Mouse (Mus musculus): Measurements from ENCODE around the gene Gm20517. TPM values are rescaled to one million over a fixed set of nuclear protein-coding genes. Genes with fewer than 3 reads are reported as not detected.
"Not testable (repeated sequence)": the region's sequence is repeated elsewhere in the genome, so short reads cannot be mapped to it uniquely, and the experiment has no call there.

The Gm20517 gene
- polyA plus RNA-seq, 1 experiment from 2014 or later, result 2.9 TPM

DNA sequence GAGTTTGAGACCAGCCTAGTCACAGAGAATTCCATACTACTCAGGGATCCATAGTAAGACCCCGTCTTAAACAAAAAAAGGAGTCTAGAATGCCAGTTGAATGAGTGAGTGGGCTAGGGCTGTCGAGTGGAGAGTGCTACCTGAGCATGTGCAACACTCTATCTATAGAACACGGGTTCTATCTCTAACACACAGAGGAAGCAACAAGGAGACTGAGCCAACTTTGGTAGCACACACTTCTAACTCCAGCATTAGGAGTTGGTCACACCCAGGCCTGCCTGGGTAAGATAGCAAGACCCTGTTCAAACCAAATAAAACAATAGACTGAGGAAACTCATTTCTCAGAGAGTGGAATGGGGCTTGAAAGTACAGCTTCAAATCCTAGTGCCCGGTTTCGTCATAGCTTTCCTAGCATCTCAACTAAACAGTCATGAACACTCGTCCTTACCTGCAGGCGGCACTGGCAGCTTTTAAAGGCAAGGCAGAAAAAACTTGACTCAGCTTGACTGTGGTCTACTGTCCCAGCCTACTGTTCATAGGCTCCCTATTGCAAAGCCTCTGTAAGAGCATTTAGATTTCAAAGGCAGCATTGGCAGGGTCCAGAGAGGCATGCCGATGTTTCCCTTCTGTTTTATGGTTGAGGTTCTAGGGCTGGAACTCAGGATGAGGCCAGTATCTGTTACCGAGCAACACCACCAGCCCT is 6.4 kb downstream of the Gm20517 start:
- peaks cover 3% of the 10 kb centered on the region; the same call in 1 of the 2 replicates for H3K4me1 ChIP-seq (replicated peaks; ENCODE audit: control insufficient read depth, insufficient read depth, low read length)
- H3K4me3 ChIP-seq (replicated peaks; ENCODE audit: low read length), result no peak overlapping the region
- H3K9me3 ChIP-seq (ENCODE audit: control insufficient read depth, low read length), result no peaks in the 10 kb centered on the region
- ATAC-seq, result no peak
- H3K9ac ChIP-seq (replicated peaks; ENCODE audit: low read depth, low read length), result no peak overlapping the region
- H3K27me3 ChIP-seq (replicated peaks; ENCODE audit: control insufficient read depth, insufficient read depth, low read length), result no peaks in the 10 kb centered on the region
- H3K27ac ChIP-seq (ENCODE audit: low read length), result no peak overlapping the region
- peaks cover 7% of the 10 kb centered on the region; the same call in 1 of the 2 replicates for H3K36me3 ChIP-seq (ENCODE audit: control insufficient read depth, insufficient read depth)
- H3K4me2 ChIP-seq (ENCODE audit: low read length), result no peak overlapping the region
- 93% methylated on average over 9 of the region's 9 CpGs for WGBS

DNA sequence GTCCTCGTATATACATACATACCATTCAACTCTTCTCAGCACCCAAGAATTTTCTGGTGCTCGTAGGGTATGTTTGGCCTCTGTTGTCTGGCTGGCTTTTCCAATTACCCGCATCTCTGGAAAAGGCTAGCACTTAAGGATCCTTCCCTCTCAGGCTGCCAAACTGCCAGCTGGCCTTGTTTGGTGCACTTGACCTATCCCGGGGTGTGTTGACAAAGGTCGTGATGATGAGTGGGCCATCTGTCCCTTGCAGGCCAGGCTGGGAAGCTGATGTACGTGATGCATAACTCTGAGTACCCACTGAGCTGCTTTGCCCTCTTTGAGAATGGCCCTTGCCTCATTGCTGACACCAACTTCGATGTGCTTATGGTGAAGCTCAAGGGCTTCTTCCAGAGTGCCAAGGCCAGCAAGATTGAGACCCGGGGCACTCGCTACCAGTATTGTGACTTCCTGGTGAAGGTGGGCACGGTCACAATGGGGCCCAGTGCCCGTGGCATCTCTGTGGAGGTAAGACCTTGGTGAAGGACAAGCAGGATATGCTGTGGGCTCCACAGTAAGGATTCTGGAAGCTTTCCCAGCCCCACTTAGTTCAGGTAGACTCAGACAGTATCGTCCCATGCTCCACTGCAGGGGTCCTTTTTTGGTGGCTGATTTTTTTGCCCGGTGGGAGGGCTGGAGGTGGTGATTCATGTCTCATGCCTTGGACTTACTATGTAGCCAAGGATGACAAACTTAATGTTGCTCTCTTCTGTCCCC is 7.3 kb downstream of the Gm20517 start:
- no peaks in the 10 kb centered on the region for H3K27me3 ChIP-seq (replicated peaks; ENCODE audit: control insufficient read depth, insufficient read depth, low read length)
- H3K27ac ChIP-seq (ENCODE audit: low read length), result no peak overlapping the region
- H3K4me3 ChIP-seq (replicated peaks; ENCODE audit: low read length), result no peak overlapping the region
- H3K4me2 ChIP-seq (ENCODE audit: low read length), result no peak overlapping the region
- H3K36me3 ChIP-seq (ENCODE audit: control insufficient read depth, insufficient read depth), result peaks cover 14% of the 10 kb centered on the region
- no peaks in the 10 kb centered on the region for H3K4me1 ChIP-seq (replicated peaks; ENCODE audit: control insufficient read depth, insufficient read depth, low read length)
- H3K9me3 ChIP-seq (ENCODE audit: control insufficient read depth, low read length), result no peaks in the 10 kb centered on the region
- ATAC-seq, result no peak
- no peak overlapping the region for H3K9ac ChIP-seq (replicated peaks; ENCODE audit: low read depth, low read length)
- 92% methylated on average over 13 of the region's 13 CpGs for WGBS

DNA sequence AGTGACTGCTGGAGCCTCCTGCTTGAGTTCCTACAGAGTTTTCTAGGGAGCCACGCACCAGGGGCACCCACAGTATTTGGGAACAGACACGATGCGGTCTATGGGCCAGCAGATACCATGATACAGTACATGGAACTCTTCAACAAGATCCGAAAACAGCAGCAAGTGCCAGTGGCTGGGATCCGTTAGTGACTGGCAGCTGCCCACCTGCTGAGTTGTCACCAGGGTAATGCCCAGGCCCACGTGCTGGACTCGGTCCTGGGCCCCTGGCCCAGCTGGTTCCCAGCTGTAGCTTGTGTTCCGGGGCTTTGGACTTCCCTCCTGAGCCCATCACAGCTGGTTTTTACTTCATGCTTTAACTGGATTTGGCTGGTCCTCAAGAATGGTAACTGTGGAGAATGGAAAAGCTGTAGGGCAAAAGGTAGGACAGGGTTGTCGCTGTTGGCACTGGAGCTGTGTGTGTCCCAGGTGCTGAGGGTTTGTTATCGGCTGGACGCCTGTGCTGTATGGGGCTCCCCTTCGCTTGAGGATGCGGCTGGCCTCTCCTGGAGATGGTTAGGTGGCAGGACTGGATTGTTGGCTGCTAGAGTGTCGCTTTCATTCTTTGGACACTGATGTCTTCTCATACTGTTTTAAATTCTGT is 11.6 kb downstream of the Gm20517 start:
- Histone ChIP-seq H3K9me3 (ENCODE audit: control insufficient read depth, low read length) (no peaks in the 10 kb centered on the region), H3K27ac (ENCODE audit: low read length) (no peak overlapping the region), H3K4me3 (replicated peaks; ENCODE audit: low read length) (no peak overlapping the region), H3K4me2 (ENCODE audit: low read length) (no peak overlapping the region), H3K9ac (replicated peaks; ENCODE audit: low read depth, low read length) (no peak overlapping the region), H3K36me3 (ENCODE audit: control insufficient read depth, insufficient read depth) (peaks cover 11% of the 10 kb centered on the region), H3K4me1 (replicated peaks; ENCODE audit: control insufficient read depth, insufficient read depth, low read length) (no peaks in the 10 kb centered on the region), H3K27me3 (replicated peaks; ENCODE audit: control insufficient read depth, insufficient read depth, low read length) (no peaks in the 10 kb centered on the region)
- no peak for ATAC-seq
- WGBS, result 95% methylated on average over 14 of the region's 14 CpGs

DNA sequence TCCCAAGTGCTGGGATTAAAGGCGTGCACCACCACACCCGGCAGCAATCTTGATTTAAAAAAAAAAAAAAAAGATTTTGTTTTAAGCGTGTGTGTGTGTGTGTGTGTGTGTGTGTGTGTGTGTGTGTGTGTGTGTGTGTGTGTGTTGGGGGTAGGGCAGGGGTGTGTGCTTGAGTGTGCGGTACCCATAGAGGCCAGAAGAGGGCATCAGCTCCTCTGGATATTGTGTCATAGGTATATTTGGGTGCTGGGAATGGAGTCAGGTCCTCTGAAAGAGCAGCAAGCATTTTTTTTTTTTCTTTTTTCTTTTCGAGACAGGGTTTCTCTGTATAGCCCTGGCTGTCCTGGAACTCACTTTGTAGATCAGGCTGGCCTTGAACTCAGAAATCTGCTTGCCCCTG is 13.2 kb downstream of the Gm20517 start:
- H3K9ac ChIP-seq (replicated peaks; ENCODE audit: low read depth, low read length); H3K9me3 ChIP-seq (ENCODE audit: control insufficient read depth, low read length); ATAC-seq; H3K4me1 ChIP-seq (replicated peaks; ENCODE audit: control insufficient read depth, insufficient read depth, low read length); H3K27ac ChIP-seq (ENCODE audit: low read length); H3K4me3 ChIP-seq (replicated peaks; ENCODE audit: low read length); H3K27me3 ChIP-seq (replicated peaks; ENCODE audit: control insufficient read depth, insufficient read depth, low read length); H3K4me2 ChIP-seq (ENCODE audit: low read length): not testable (repeated sequence)
- peaks cover 11% of the 10 kb centered on the region for H3K36me3 ChIP-seq (ENCODE audit: control insufficient read depth, insufficient read depth)
- WGBS, result 97% methylated on average over 5 of the region's 5 CpGs

DNA sequence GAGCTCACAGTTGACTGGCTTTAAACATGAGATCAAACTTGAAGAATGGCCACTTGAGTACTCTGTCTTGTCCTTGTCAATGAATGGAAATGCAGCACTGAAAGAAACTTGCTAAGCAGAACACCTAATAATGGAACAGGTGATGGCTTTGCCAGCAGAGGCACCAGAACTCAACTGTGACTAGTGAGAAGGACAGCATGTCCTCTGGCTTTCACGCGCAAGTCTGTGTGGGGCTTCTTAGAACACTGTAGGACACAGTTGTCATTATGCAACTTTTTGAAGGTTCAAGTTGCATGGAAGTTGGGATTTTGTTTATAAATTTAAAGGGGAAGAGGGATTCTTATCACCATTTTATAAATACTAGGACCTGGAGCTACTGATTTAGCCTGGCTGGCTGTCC is 13.7 kb downstream of the Gm20517 start:
- 97% methylated on average over 2 of the region's 2 CpGs for WGBS
- Histone ChIP-seq H3K9ac (replicated peaks; ENCODE audit: low read depth, low read length) (no peak overlapping the region), H3K9me3 (ENCODE audit: control insufficient read depth, low read length) (no peaks in the 10 kb centered on the region), H3K36me3 (ENCODE audit: control insufficient read depth, insufficient read depth) (peaks cover 11% of the 10 kb centered on the region), H3K27ac (ENCODE audit: low read length) (no peak overlapping the region), H3K27me3 (replicated peaks; ENCODE audit: control insufficient read depth, insufficient read depth, low read length) (no peaks in the 10 kb centered on the region), H3K4me3 (replicated peaks; ENCODE audit: low read length) (no peak overlapping the region), H3K4me1 (replicated peaks; ENCODE audit: control insufficient read depth, insufficient read depth, low read length) (peaks cover 8% of the 10 kb centered on the region), H3K4me2 (ENCODE audit: low read length) (no peak overlapping the region)
- ATAC-seq, result no peak

DNA sequence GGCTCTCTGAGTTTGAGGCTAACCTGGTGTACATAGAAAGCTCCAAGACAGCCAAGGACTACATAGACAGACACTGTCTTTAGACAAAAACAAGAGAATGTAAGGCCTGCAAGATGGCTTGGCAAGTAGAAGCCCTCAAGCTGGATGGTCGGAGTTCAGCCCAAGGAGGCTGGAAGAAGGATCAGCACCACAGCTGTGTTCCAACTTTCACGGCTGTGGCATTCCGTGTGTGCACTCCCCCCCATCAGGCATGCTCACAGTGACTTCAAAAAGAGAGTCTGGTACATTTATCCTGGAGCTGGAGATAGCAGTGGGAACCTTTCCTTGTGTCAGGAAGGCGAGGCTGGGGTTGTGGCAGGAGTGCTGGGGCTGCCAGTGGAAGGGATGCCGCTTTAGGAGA is 14.6 kb downstream of the Gm20517 start:
- Histone ChIP-seq H3K4me2 (ENCODE audit: low read length) (no peak overlapping the region), H3K36me3 (ENCODE audit: control insufficient read depth, insufficient read depth) (peaks cover 11% of the 10 kb centered on the region), H3K27me3 (replicated peaks; ENCODE audit: control insufficient read depth, insufficient read depth, low read length) (no peaks in the 10 kb centered on the region), H3K27ac (ENCODE audit: low read length) (no peak overlapping the region), H3K4me1 (replicated peaks; ENCODE audit: control insufficient read depth, insufficient read depth, low read length) (peaks cover 14% of the 10 kb centered on the region), H3K9me3 (ENCODE audit: control insufficient read depth, low read length) (no peaks in the 10 kb centered on the region), H3K9ac (replicated peaks; ENCODE audit: low read depth, low read length) (no peak overlapping the region), H3K4me3 (replicated peaks; ENCODE audit: low read length) (no peak overlapping the region)
- WGBS, result 87% methylated on average over 5 of the region's 5 CpGs
- ATAC-seq, result no peak

DNA sequence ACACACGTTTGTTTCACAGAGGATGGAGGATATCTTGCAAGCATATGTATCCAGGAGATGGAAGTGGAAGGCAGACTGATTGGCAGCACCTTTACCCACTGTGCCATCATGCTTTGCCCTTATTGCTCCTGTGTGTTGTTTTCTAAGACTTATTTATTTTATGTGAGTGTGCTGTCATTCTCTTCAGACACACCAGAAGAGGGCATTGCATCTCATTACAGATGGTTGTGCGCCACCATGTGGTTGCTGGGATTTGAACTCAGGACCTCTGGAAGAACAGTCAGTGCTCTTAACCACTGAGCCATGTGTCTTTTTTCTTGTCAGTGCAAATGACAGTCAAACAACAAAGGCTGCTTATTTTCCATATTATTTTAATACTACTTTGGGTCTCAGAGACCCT is 16.4 kb downstream of the Gm20517 start:
- Histone ChIP-seq H3K4me1 (replicated peaks; ENCODE audit: control insufficient read depth, insufficient read depth, low read length) (peaks cover 30% of the 10 kb centered on the region), H3K4me3 (replicated peaks; ENCODE audit: low read length) (no peak overlapping the region), H3K9me3 (ENCODE audit: control insufficient read depth, low read length) (no peaks in the 10 kb centered on the region), H3K27me3 (replicated peaks; ENCODE audit: control insufficient read depth, insufficient read depth, low read length) (no peaks in the 10 kb centered on the region), H3K4me2 (ENCODE audit: low read length) (no peak overlapping the region), H3K27ac (ENCODE audit: low read length) (no peak overlapping the region), H3K9ac (replicated peaks; ENCODE audit: low read depth, low read length) (no peak overlapping the region), H3K36me3 (ENCODE audit: control insufficient read depth, insufficient read depth) (peaks cover 11% of the 10 kb centered on the region)
- ATAC-seq, result no peak
- WGBS, result 84% methylated on average over 2 of the region's 2 CpGs

DNA sequence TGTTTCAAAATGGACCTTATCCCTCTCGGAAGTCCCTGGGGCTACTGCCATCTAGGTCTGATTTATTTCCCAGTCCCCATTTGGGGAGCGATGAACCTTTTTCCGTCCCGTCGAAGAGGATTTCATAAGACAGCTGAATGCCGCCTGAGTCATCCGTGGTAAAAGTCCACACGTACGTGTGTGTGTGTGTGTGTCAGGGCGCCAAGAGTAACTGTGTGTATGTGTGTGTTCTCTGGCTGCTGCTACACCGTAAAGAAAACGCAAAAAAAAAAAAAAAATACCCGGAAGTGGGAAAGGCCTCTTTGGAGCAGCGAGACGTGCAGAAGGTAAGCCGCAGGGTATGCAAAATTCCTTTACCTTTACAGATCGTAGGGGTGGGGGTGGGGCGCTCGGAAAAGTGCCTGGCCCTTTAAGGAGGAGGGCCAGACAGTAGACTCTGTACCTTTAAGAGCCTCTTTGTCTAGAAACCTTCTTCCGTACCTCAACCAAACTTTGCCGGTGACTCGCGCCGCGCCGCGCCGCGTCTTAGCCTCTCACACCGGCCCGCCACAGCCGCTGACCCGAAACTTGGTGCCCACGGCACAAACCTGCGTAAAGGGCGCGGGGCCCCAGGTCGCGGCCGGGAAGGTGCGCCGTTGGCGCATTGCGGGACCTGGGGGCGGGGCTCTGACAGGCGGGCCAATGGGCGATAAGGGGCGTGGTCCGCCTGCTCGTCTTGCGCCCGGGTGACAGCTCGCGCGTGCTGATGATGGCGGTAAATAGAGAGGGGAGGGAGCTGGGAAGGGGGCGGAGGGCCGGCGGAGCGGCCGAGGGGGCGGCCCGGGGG is 17.7 kb downstream of the Gm20517 start:
- H3K4me2 ChIP-seq (ENCODE audit: low read length), result peak overlapping the region; percentile 92
- H3K4me3 ChIP-seq (replicated peaks; ENCODE audit: low read length), result peak overlapping the region; percentile 87
- peak; percentile 94 for ATAC-seq
- H3K27me3 ChIP-seq (replicated peaks; ENCODE audit: control insufficient read depth, insufficient read depth, low read length), result no peaks in the 10 kb centered on the region
- peaks cover 2% of the 10 kb centered on the region; the same call in 1 of the 2 replicates for H3K36me3 ChIP-seq (ENCODE audit: control insufficient read depth, insufficient read depth)
- peak overlapping the region; percentile 90 for H3K9ac ChIP-seq (replicated peaks; ENCODE audit: low read depth, low read length)
- H3K4me1 ChIP-seq (replicated peaks; ENCODE audit: control insufficient read depth, insufficient read depth, low read length), result peaks cover 36% of the 10 kb centered on the region
- H3K27ac ChIP-seq (ENCODE audit: low read length), result peak overlapping the region; percentile 97
- H3K9me3 ChIP-seq (ENCODE audit: control insufficient read depth, low read length), result no peaks in the 10 kb centered on the region
- whole genome bisulfite sequencing, result under 1% methylated on average over 59 of the region's 63 CpGs
